Mouse (Mus musculus) midbrain, embryonic 14.5 days (tissue): ENCODE measurements at regions not wholly inside any gene's neighbourhood (a gene's known extent, or its start where the extent isn't known, plus 50 kb on each side); places are given as distances from the start of the nearest gene placed in this dataset.

Source experiments
- ATAC-seq: fragments of 200-750 bp; cut with Nextera tagmentation; 2 replicates; pipeline ENCODE4 v1.8.0; 2017; ENCODE audit warnings: moderate number of reproducible peaks, moderate library complexity; ENCODE audit not compliant: low FRiP score, low TSS enrichment
- DNase-seq: peaks from one replicate; pipeline ENCODE4 v3.0.0-alpha.2; 2015
- H3K27ac ChIP-seq: fragments of 300-500 bp; sonication (generic); replicated peaks from 2 replicates; pipeline ENCODE4 v1.5.1; 2014; ENCODE audit warnings: mild to moderate bottlenecking, low read depth, low read length, moderate library complexity
- H3K27me3 ChIP-seq: fragments of 300-500 bp; sonication (generic); 2 replicates; pipeline ENCODE4 v1.6.1; 2014; ENCODE audit warnings: low read length, control low read depth, mixed read lengths; ENCODE audit not compliant: control insufficient read depth, insufficient read depth
- H3K36me3 ChIP-seq: fragments of 300-500 bp; sonication (generic); 2 replicates; pipeline ENCODE4 v1.6.1; 2014; ENCODE audit warnings: low read length, control low read depth; ENCODE audit not compliant: control insufficient read depth, insufficient read depth
- H3K4me1 ChIP-seq: fragments of 300-500 bp; sonication (generic); 2 replicates; pipeline ENCODE4 v1.6.1; 2014; ENCODE audit warnings: mild to moderate bottlenecking, antibody characterized with exemption, low read length, control low read depth; ENCODE audit not compliant: control insufficient read depth, insufficient read depth
- H3K4me2 ChIP-seq: fragments of 300-500 bp; sonication (generic); 2 replicates; pipeline ENCODE4 v1.6.1; 2014; ENCODE audit warnings: mild to moderate bottlenecking, low read length, moderate library complexity
- H3K4me3 ChIP-seq: fragments of 300-500 bp; sonication (generic); replicated peaks from 2 replicates; pipeline ENCODE4 v1.5.1; 2014; ENCODE audit warnings: low read depth, low read length
- H3K9ac ChIP-seq: fragments of 300-500 bp; sonication (generic); replicated peaks from 2 replicates; pipeline ENCODE4 v1.6.1; 2014; ENCODE audit warnings: mild to moderate bottlenecking, low read length, moderate library complexity
- H3K9me3 ChIP-seq: fragments of 300-500 bp; sonication (generic); 2 replicates; pipeline ENCODE4 v1.6.1; 2016; ENCODE audit warnings: low read length, control low read depth, mixed read lengths; ENCODE audit not compliant: control insufficient read depth
- WGBS: fragments of 180-500 bp; shearing (Covaris S2); extraction: QIAGEN DNeasy Blood & Tissue Kit; methylation state at CpG from one replicate; pipeline ENCODE4 v1.1.7; 2014; 5-methylcytosine and 5-hydroxymethylcytosine counted together

- ATAC-seq (no peak), DNase-seq (no peak)
- H3K9me3 ChIP-seq: no peaks in the 10 kb centered on the region
- no peak overlapping the region for H3K9ac ChIP-seq
- H3K27ac ChIP-seq: no peak overlapping the region
- no peaks in the 10 kb centered on the region for H3K36me3 ChIP-seq
- WGBS: 93% methylated on average over 10 of the region's 10 CpGs
- no peaks in the 10 kb centered on the region for H3K4me1 ChIP-seq
- no peaks in the 10 kb centered on the region for H3K27me3 ChIP-seq
- no peak overlapping the region for H3K4me3 ChIP-seq
- H3K4me2 ChIP-seq: no peak overlapping the region
These were observed 220.1 kb downstream of the Lrig3 start for GRCm38 (mm10) chr10:126186086-126186485.

GRCm38 (mm10) chr10:126189001-126189400 lies 223.0 kb downstream of the Lrig3 start:
- ATAC-seq (no peak), DNase-seq (peak; percentile 5)
- 80% methylated on average over 10 of the region's 10 CpGs for WGBS

More at GRCm38 (mm10) chr10:126189001-126189400, 223.0 kb downstream of the Lrig3 start:
- Histone ChIP-seq H3K36me3 (no peaks in the 10 kb centered on the region), H3K4me3 (no peak overlapping the region), H3K27me3 (no peaks in the 10 kb centered on the region), H3K27ac (no peak overlapping the region), H3K9me3 (no peaks in the 10 kb centered on the region), H3K4me1 (no peaks in the 10 kb centered on the region), H3K4me2 (no peak overlapping the region), H3K9ac (no peak overlapping the region)
